Mouse (Mus musculus) adipocyte (in vitro differentiated cells): ENCODE measurements around the gene Gm14137.

Experiments
- DNase-seq: peaks from one replicate; pipeline ENCODE4 v3.0.0-alpha.2; 2016; ENCODE audit warnings: low spot score

Gm14137 gene

GRCm38 (mm10) chr2:119172862-119173576, 1.3 kb upstream of the Gm14137 start:
- DNase-seq = peak; percentile 77

GRCm38 (mm10) chr2:119174866-119175265, 557 bp downstream of the Gm14137 start:
- DNase-seq = no peak

- no peak for DNase-seq
Measured at GRCm38 (mm10) chr2:119175614-119176013, 1.3 kb downstream of the Gm14137 start.

- peak; percentile 37 for DNase-seq
Measured at GRCm38 (mm10) chr2:119176761-119177160, 2.5 kb downstream of the Gm14137 start.

DNA sequence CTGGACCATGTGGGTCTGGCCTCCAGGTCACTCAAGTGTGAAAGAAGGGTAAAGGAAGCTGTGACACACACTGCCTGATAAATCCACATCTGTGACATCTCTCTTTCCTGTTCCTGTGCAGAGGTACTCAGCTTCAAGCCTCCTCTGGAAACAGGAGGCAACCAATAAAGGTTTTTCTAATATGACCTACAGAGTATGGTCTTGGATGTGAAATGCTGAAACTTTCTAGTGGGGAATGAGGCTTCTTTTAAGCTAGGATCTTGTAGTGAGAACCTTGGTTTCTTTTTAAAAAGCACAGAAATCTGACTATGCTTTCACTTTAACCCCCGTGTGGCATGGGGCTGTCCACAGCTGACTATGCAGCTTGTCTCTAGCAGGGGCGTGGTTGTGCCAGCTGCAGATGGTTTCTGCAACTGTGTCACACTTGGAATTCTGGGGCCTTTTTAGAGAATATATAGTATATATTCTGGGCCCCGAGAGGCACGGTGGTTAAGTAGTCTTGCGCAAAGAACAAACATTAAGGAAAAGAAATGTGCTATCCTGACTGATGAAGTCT, 3.2 kb downstream of the Gm14137 start:
- DNase-seq = no peak

DNA sequence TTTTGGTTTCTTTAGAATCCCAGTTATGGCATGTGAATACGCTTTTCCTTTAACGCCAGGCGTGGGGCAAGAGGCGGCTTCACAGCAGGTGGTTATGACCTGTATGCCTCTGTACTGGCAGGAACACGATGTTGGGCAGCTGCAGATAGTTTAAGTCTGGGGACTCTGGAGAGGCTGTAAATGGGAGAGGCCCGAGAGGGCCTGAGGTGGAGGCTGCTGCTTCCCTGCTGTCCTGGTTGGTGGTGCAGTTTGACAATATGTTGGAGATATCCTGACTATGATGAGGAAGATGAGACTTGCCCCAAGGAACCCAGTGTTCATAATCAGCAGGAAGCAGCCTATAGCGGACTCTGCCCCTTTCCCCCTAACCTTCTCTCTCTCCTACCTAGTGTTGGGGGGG, 8.6 kb downstream of the Gm14137 start:
- no peak for DNase-seq

GRCm38 (mm10) chr2:119189029-119189710, 14.9 kb downstream of the Gm14137 start:
- peak; percentile 88 for DNase-seq

GRCm38 (mm10) chr2:119190969-119191368, 16.7 kb downstream of the Gm14137 start:
- DNase-seq = no peak

- DNase-seq = no peak
Measured at GRCm38 (mm10) chr2:119194140-119194539, 19.8 kb downstream of the Gm14137 start.

DNA sequence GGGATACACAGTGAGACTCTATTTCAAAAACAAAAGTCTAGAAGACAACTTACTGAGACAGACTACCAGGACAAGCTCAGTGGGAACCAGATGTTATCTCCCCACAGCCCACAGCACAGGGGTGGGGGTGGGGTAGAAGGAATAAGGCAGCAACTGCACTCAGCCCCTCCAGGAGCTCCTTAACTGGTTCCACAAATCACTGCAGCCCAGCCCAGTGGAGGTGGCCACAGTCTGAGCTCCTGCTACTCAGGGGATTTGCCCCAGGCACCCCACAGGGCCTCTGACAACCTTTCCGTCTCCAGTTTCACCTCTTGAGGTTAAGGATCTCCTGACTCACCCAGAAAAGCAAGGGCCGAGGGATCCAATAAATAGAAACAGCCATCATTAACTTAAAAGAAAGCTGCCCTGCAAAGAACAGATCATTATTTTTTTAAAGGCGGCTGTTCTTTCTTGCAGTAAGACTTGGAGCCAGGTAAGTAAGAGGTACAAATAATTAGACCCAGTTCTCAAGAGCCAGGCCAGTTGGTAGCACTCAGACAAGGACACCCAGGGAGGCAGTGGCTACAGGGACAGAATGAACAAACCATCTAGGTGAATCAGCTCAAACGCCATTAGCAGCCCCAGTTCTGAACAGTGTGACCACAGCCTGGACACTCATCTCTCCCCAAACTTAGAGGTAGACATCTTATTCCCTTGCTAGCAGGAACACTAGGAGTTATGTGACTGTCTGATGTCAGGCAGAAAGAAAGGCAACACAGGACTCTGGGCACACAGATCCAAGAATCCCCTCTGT, 22.2 kb downstream of the Gm14137 start:
- DNase-seq = no peak

DNA sequence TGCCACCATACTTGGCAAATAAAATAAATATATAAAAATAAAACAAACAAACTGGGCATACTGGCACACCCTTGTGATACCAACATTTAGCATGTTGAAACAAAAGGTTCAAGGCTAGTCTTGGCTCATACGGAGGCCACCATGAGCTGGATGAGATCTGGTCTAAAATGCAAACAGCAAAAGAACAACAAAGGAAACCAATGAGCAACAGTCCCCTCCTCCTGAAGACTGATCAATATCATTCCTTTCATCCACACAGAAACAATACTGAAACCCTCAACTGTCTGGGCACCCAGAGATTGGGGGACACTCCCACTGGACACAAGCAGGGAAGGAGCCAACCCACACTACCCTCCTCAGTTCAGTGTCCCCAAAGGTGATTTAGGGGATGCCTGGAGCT, 23.2 kb downstream of the Gm14137 start:
- no peak for DNase-seq

DNA sequence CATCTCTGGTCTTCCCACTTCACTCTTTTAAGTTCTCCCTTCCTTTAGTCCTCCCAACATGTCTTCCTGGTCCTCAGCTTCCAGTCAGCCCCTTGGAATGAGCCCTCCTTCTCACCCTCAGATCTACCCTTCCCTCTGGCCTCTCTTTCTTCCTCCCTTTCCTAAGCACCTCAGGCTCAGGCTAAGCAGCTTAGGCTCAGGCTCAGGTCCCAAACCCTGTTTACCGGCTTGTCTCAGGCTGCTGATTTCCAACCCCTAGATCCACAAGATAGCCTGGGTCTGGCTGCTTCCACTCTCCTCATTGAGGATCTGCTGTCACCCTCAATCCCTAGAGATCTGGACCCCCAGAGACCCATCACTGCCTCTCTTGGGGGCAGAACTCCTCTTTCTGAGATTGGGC, 23.7 kb downstream of the Gm14137 start:
- no peak for DNase-seq

DNA sequence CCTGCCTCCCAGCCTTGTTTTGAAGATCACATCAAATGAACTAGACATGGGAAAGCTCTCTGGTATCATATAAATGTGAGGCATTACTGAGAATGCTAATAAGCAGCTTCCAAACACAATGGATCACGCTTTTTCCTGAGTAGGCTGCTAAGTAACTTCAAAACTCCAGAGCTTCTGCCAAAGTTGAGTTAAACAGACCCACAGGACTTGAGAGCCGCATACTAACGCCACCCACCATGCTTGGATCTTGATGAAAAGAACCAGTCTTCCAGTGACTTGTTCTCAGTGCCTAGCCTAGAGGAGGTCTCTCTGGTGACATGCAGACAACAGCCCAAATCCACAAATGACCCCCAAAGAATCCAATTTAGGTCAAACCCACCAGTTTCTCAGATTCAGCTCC, 24.6 kb downstream of the Gm14137 start:
- DNase-seq = no peak

DNA sequence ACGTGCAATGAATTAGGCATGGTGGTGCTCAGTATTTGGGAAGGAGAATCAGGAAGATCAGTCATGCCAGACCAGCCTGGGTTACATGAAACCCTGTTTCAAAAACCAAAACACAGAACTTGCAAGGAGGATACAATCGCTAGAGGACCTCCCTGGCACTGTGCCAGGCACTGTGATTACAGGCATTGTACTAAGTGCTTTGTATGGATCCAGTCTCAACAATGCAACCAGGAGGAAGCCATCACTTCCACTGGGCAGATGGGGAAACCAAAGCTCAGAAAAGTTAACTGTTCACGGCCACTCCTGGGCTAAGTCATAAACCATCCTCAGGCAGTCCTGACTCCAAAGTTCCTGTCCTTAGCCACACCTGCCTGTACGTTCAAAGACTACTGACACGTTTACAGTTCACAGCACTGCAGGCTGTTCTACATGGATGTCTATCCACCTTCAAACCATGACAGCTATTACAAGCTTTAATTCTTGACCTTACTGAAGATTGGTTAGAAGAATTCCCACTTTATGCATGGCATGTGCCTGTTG, 28.7 kb downstream of the Gm14137 start:
- DNase-seq = no peak

GRCm38 (mm10) chr2:119203871-119204460, 29.7 kb downstream of the Gm14137 start:
- peak; percentile 92 for DNase-seq

- DNase-seq = no peak
Measured at GRCm38 (mm10) chr2:119207961-119208343, 33.6 kb downstream of the Gm14137 start.

GRCm38 (mm10) chr2:119208344-119209175, 34.3 kb downstream of the Gm14137 start, which contains the start of the genes Zfyve19 and Dnajc17:
Zfyve19 (plus strand) TSS chr2:119208617.
Dnajc17 (minus strand) TSS chr2:119208795.
- DNase-seq = peak; percentile 99

- DNase-seq = no peak
Measured at GRCm38 (mm10) chr2:119209176-119209507, 34.8 kb downstream of the Gm14137 start.
